Mouse (Mus musculus) olfactory bulb, adult 2 months (tissue): ENCODE data around the gene Htra1.

ENCODE experiments used
- CTCF ChIP-seq: fragments of 200-500 bp; IDR thresholded peaks from 2 replicates; pipeline ENCODE4 v1.5.1; 2012; ENCODE audit warnings: low read depth, mild to moderate bottlenecking, low read length, moderate library complexity; ENCODE audit not compliant: insufficient read depth
- POLR2A ChIP-seq: fragments of 200-500 bp; IDR thresholded peaks from 2 replicates; pipeline ENCODE4 v1.6.1; 2012; ENCODE audit warnings: mild to moderate bottlenecking, low read depth, low read length, moderate library complexity; ENCODE audit not compliant: insufficient read depth

- TF ChIP-seq CTCF (no peak), POLR2A (no peak)
Observed at GRCm38 (mm10) chr7:130898373-130898772, 37.5 kb upstream of the Htra1 start.
